Mouse (Mus musculus) CH12.LX (cell line): Measurements from ENCODE around the gene Krt18. TPM values are rescaled to one million over a fixed set of nuclear protein-coding genes. Genes with fewer than 3 reads are reported as not detected.

Source experiments
- DNase-seq: peaks from one replicate; pipeline ENCODE4 v3.0.0-alpha.2; 2013; ENCODE audit errors: extremely low read depth
- H3K27ac ChIP-seq: 2 replicates; pipeline ENCODE4 v1.5.1; 2012; ENCODE audit warnings: low read depth, mild to moderate bottlenecking, control low read depth, moderate library complexity; ENCODE audit not compliant: insufficient read depth
- H3K27me3 ChIP-seq: replicated peaks from 2 replicates; pipeline ENCODE3; 2012; ENCODE audit warnings: inconsistent platforms
- H3K36me3 ChIP-seq, 2 experiments: replicated peaks in 1 of 2; 2 replicates each; pipeline versions ENCODE3 to v1.6.1; 2012; ENCODE audit warnings: inconsistent platforms in 1 of 2, low read length in 1 of 2, mild to moderate bottlenecking in 1 of 2, mixed read lengths in 1 of 2, moderate library complexity in 1 of 2; ENCODE audit not compliant: control insufficient read depth in 1 of 2, insufficient read depth in 1 of 2
- H3K4me1 ChIP-seq, 2 experiments: 2 replicates each; pipeline ENCODE4 v1.6.1; 2012; ENCODE audit warnings: inconsistent platforms in 1 of 2, moderate library complexity in 1 of 2; ENCODE audit not compliant: insufficient read depth in 2 of 2, control insufficient read depth in 1 of 2
- H3K4me2 ChIP-seq: 2 replicates; pipeline ENCODE4 v1.6.1; 2012; ENCODE audit warnings: low read depth, mild to moderate bottlenecking, control low read depth; ENCODE audit not compliant: poor library complexity, insufficient read depth, severe bottlenecking
- H3K4me3 ChIP-seq, 3 experiments: fragments of 150-350 bp in 1 of 3; sonication (generic) in 1 of 3; replicated peaks in 1 of 3; 2 replicates each; pipeline versions ENCODE3 to v1.5.1; 2011 to 2012; ENCODE audit warnings: low read depth in 2 of 3, low read length in 2 of 3, mild to moderate bottlenecking in 2 of 3, moderate library complexity in 2 of 3, control low read depth in 1 of 3, improper control_type of control experiment in 1 of 3, inconsistent platforms in 1 of 3, mixed read lengths in 1 of 3; ENCODE audit not compliant: poor library complexity in 1 of 3
- H3K79me2 ChIP-seq: replicated peaks from 2 replicates; pipeline ENCODE4 v1.6.1; 2012; ENCODE audit warnings: mild to moderate bottlenecking, moderate library complexity; ENCODE audit not compliant: control insufficient read depth, poor library complexity, insufficient read depth, severe bottlenecking; ENCODE audit errors: extremely low read depth
- H3K9ac ChIP-seq: 2 replicates; pipeline ENCODE4 v1.6.1; 2012; ENCODE audit warnings: low read depth, mild to moderate bottlenecking, control low read depth, moderate library complexity; ENCODE audit not compliant: insufficient read depth
- H3K9me3 ChIP-seq: replicated peaks from 2 replicates; pipeline ENCODE3; 2012; ENCODE audit warnings: low read length, inconsistent platforms, mixed read lengths
- BHLHE40 ChIP-seq: IDR thresholded peaks from 2 replicates; pipeline ENCODE4 v1.6.1; 2011; ENCODE audit warnings: mild to moderate bottlenecking, low read depth, low read length, improper control_type of control experiment
- CHD1 ChIP-seq: IDR thresholded peaks from 2 replicates; pipeline ENCODE4 v1.6.1; 2012; ENCODE audit warnings: low read depth, low read length, improper control_type of control experiment, inconsistent platforms
- CTCF ChIP-seq, 2 experiments: IDR thresholded peaks in 1 of 2; conservative IDR thresholded peaks in 1 of 2; 2 replicates each; pipeline ENCODE4 v1.5.1; 2011 to 2012; ENCODE audit warnings: low read depth in 2 of 2, low read length in 2 of 2, improper control_type of control experiment in 1 of 2, inconsistent platforms in 1 of 2, mild to moderate bottlenecking in 1 of 2, moderate library complexity in 1 of 2
- E2F4 ChIP-seq: IDR thresholded peaks from 2 replicates; pipeline ENCODE4 v1.6.1; 2011; ENCODE audit warnings: low read depth, low read length, improper control_type of control experiment; ENCODE audit not compliant: insufficient replicate concordance
- ELF1 ChIP-seq: IDR thresholded peaks from 2 replicates; pipeline ENCODE4 v1.6.1; 2014; ENCODE audit warnings: low read depth, mild to moderate bottlenecking, inconsistent platforms, low read length, improper control_type of control experiment
- EP300 ChIP-seq: IDR thresholded peaks from 2 replicates; pipeline ENCODE4 v1.6.1; 2011; ENCODE audit warnings: low read length, improper control_type of control experiment
- JUN ChIP-seq: IDR thresholded peaks from 2 replicates; pipeline ENCODE4 v1.6.1; 2011; ENCODE audit warnings: low read depth, mild to moderate bottlenecking, low read length, improper control_type of control experiment, moderate library complexity; ENCODE audit not compliant: insufficient read depth
- JUND ChIP-seq: conservative IDR thresholded peaks from 2 replicates; pipeline ENCODE4 v1.6.1; 2011; ENCODE audit warnings: low read depth, low read length, improper control_type of control experiment
- KAT2A ChIP-seq: IDR thresholded peaks from 2 replicates; pipeline ENCODE4 v1.6.1; 2012; ENCODE audit warnings: low read length, improper control_type of control experiment, inconsistent platforms; ENCODE audit not compliant: insufficient replicate concordance
- MAZ ChIP-seq: IDR thresholded peaks from 2 replicates; pipeline ENCODE4 v1.6.1; 2012; ENCODE audit warnings: low read depth, mild to moderate bottlenecking, inconsistent platforms, low read length, improper control_type of control experiment, moderate library complexity
- MEF2A ChIP-seq: IDR thresholded peaks from 2 replicates; pipeline ENCODE4 v1.6.1; 2014; ENCODE audit warnings: low read depth, mild to moderate bottlenecking, inconsistent platforms, low read length, improper control_type of control experiment, borderline replicate concordance
- NELFE ChIP-seq: IDR thresholded peaks from 2 replicates; pipeline ENCODE4 v1.6.1; 2011; ENCODE audit warnings: low read depth, low read length, improper control_type of control experiment
- PAX5 ChIP-seq: IDR thresholded peaks from 2 replicates; pipeline ENCODE4 v1.6.1; 2012; ENCODE audit warnings: low read length, inconsistent platforms, mixed read lengths
- POLR2AphosphoS2 ChIP-seq: IDR thresholded peaks from 2 replicates; pipeline ENCODE4 v1.6.1; 2011; ENCODE audit warnings: low read depth, low read length, improper control_type of control experiment
- RCOR1 ChIP-seq: conservative IDR thresholded peaks from 2 replicates; pipeline ENCODE4 v1.6.1; 2012; ENCODE audit warnings: low read depth, mild to moderate bottlenecking, inconsistent platforms, low read length, improper control_type of control experiment
- SIN3A ChIP-seq: IDR thresholded peaks from 2 replicates; pipeline ENCODE4 v1.6.1; 2012; ENCODE audit warnings: low read length, improper control_type of control experiment, inconsistent platforms
- SMC3 ChIP-seq: IDR thresholded peaks from 2 replicates; pipeline ENCODE4 v1.6.1; 2011; ENCODE audit warnings: low read depth, low read length, improper control_type of control experiment
- TBP ChIP-seq: conservative IDR thresholded peaks from 2 replicates; pipeline ENCODE4 v1.6.1; 2011; ENCODE audit warnings: low read depth, low read length, improper control_type of control experiment
- TCF12 ChIP-seq: IDR thresholded peaks from 2 replicates; pipeline ENCODE4 v1.6.1; 2014; ENCODE audit warnings: low read depth, mild to moderate bottlenecking, inconsistent platforms, low read length, improper control_type of control experiment
- UBTF ChIP-seq: IDR thresholded peaks from 2 replicates; pipeline ENCODE4 v1.6.1; 2012; ENCODE audit warnings: low read depth, mild to moderate bottlenecking, inconsistent platforms, low read length, improper control_type of control experiment, moderate library complexity
- USF1 ChIP-seq: IDR thresholded peaks from 2 replicates; pipeline ENCODE4 v1.6.1; 2014; ENCODE audit warnings: low read depth, mild to moderate bottlenecking, inconsistent platforms, low read length, improper control_type of control experiment
- ZKSCAN1 ChIP-seq: IDR thresholded peaks from 2 replicates; pipeline ENCODE4 v1.6.1; 2012; ENCODE audit warnings: low read depth, inconsistent platforms, low read length, improper control_type of control experiment, borderline replicate concordance
- ZMIZ1 ChIP-seq: IDR thresholded peaks from 2 replicates; pipeline ENCODE4 v1.6.1; 2012; ENCODE audit warnings: low read depth, mild to moderate bottlenecking, inconsistent platforms, low read length, improper control_type of control experiment
- dilution Hi-C: fragments of 300-500 bp; cut with MboI; formaldehyde crosslinking; loops from 2 replicates; pipeline ENCODE4 v1.14.3; 2020; ENCODE audit warnings: low sequenced_read_pairs; ENCODE audit not compliant: extremely low pct_unique_long_range_greater_than_20kb, extremely low pct_ligation_motif_present
- in situ Hi-C: fragments of 300-500 bp; cut with MboI; formaldehyde crosslinking; loops from 3 replicates; pipeline ENCODE4 v1.14.3; 2019; ENCODE audit warnings: low sequenced_read_pairs, low pct_ligation_motif_present, low pct_unique_long_range_greater_than_20kb, mixed read lengths
- polyA plus RNA-seq: library from polyadenylated mRNA; unstranded; fragments of >175 nt; gene quantifications from 2 replicates; pipeline ENCODE4 v1.2.1, GENCODE M21; 2012; ENCODE audit warnings: low read depth; ENCODE audit not compliant: insufficient read length
- total RNA-seq, 2 experiments: library from RNA; depleted of rRNA; stranded (reverse); fragments of 300-350 nt in 1 of 2; fragments of >200 nt in 1 of 2; gene quantifications; 2 replicates each; pipeline ENCODE4 v1.2.3; 2012 to 2014

Gene Krt18
- total and polyA plus RNA-seq, 3 experiments, result 0.21 TPM; not detected in 2

DNA sequence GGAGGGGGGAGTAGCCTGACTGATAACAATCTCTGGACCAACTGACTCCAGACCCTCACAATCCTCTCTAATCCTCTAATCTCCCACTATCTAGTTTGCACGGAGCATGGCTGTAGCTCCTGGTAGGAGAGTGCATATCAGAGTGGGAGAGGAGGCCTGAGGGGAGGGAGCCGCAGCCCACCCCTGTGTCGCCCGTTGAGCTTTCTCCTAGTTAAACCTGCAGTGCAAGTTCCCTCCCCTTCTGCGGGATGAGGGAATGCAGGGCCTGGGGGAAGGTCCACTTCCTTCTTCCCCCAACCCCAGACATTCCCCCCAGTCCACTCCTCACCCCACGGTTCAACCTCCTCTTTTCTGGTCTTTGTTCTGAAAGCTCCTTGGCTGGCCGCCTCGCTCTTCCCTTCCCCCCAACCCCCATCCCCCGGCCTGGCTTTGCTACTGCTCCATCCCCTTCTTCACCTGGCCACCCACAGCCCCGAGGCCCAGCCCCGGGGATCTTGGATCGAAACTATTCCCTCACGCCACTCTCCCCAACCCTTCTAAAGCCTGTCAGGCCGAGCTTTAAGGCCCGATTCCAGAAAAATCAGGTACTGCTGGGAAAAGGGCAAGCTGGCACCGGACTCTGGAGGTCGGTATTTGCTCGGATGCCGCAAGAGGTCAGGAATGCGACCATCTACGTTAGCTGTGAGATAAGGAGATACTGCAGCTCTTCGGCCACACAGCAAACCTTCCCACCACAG is 2.7 kb upstream of the Krt18 start:
- peaks cover 69% of the 10 kb centered on the region for H3K27me3 ChIP-seq
- H3K36me3 ChIP-seq, result no peaks in the 10 kb centered on the region
- peaks cover 3 to 9% of the 10 kb centered on the region in 2 experiments for H3K4me1 ChIP-seq
- dilution Hi-C loops (no loop called here), in situ Hi-C loops (no loop called here)
- no peaks in the 10 kb centered on the region for H3K9me3 ChIP-seq
- no peak overlapping the region for H3K4me2 ChIP-seq
- DNase-seq, result no peak
- no peaks in the 10 kb centered on the region for H3K79me2 ChIP-seq
- no peak overlapping the region for H3K9ac ChIP-seq
- TF ChIP-seq USF1, result no peak
- TF ChIP-seq TCF12, result no peak
- no peak for TF ChIP-seq UBTF
- no peak for TF ChIP-seq SIN3A
- no peak for TF ChIP-seq E2F4
- no peak for TF ChIP-seq EP300
- TF ChIP-seq ELF1, result no peak
- TF ChIP-seq BHLHE40, result no peak
- no peak for TF ChIP-seq NELFE
- no peak overlapping the region for H3K27ac ChIP-seq
- H3K4me3 ChIP-seq, result no peak overlapping the region

DNA sequence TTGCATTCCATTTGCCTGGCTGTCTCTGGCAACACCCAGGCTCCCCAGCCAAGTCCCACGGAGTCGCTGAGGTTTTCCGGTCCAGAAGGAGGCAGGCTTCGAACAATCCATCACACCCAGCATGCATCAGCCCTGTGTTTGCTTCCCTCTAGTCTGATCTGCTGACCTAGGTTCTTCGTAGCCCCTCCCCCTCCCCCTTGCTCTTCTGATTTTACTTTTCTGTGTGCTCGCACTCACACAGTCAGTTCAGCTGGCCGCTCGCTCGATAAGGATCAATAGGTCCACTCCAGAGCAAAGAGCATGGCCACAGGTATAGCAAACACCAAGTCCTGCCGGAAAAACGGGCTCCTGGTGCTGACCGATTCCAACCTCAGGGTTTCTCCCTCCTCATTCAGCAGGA is 1.6 kb upstream of the Krt18 start:
- TF ChIP-seq E2F4 (no peak), ELF1 (no peak)
- Histone ChIP-seq H3K4me2 (no peak overlapping the region), H3K4me1 (peaks cover 3 to 9% of the 10 kb centered on the region in 2 experiments), H3K27me3 (peaks cover 80% of the 10 kb centered on the region), H3K9me3 (no peaks in the 10 kb centered on the region), H3K36me3 (no peaks in the 10 kb centered on the region), H3K27ac (no peak overlapping the region), H3K9ac (no peak overlapping the region), H3K79me2 (no peaks in the 10 kb centered on the region), H3K4me3 (no peak overlapping the region)
- DNase-seq, result no peak
- in situ Hi-C loops, result no loop called here
- dilution Hi-C loops, result no loop called here

DNA sequence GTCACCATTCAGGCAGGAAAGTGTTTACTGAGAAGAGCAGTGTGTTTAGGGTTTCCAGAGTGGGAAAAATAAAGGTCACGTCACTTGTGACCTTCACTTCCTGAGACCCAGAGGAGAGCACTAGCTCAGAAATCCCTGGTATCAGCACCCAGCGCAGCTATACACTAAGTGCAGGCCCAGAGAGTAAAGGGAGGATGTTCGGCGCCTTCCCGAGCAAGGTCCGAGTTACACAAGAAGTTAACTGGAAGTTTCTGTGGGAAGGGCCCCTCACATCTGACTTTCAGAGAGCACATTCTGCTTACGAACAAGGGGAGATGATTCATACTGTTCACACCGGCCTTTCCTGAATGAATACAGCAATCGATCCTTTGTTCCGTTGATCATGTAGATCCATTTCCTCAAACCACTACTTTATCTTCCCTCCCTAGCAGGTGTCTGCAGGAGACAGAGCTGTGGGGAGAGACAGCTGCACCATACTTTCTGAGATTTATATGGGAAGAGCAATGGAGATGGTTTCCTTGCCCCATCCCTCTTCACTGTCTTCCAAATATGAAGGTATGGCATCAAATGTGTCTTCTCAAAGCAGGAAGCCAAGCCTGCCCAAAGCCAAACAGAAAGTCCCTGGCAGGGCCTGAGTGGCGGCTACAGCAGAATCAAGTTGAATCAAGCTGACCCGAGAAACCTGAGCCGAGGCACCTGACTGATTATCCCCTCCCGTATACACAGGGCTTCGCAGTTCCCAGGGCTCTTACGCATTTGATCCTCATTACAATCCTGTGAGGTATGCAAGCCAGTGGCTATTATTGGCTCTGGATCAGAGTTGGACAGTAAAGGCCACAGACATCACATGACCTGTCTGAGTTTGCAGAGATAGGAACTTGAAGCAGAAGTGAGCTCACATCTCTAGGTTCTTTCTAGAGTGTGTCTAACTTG is 6.4 kb downstream of the Krt18 start:
- dilution Hi-C loops, result no loop called here
- DNase-seq, result no peak
- Histone ChIP-seq H3K4me1 (no peaks in the 10 kb centered on the region), H3K27me3 (peaks cover 89% of the 10 kb centered on the region), H3K9ac (no peak overlapping the region), H3K4me2 (no peak overlapping the region), H3K9me3 (no peaks in the 10 kb centered on the region), H3K36me3 (no peaks in the 10 kb centered on the region), H3K27ac (no peak overlapping the region), H3K79me2 (no peaks in the 10 kb centered on the region), H3K4me3 (no peak overlapping the region)
- in situ Hi-C loops, result no loop called here
- TF ChIP-seq TBP, result no peak
- no peak for TF ChIP-seq POLR2AphosphoS2
- no peak for TF ChIP-seq RCOR1
- TF ChIP-seq ZMIZ1, result no peak
- TF ChIP-seq ZKSCAN1, result no peak
- TF ChIP-seq PAX5, result no peak
- TF ChIP-seq USF1, result no peak
- no peak for TF ChIP-seq SIN3A
- TF ChIP-seq JUND, result no peak
- TF ChIP-seq SMC3, result no peak
- no peak for TF ChIP-seq CHD1
- TF ChIP-seq E2F4, result no peak
- no peak for TF ChIP-seq MEF2A
- TF ChIP-seq MAZ, result no peak
- no peak for TF ChIP-seq JUN
- TF ChIP-seq KAT2A, result no peak
- no peak for TF ChIP-seq CTCF (conservative IDR thresholded peaks at IDR 0.05 in 1 of 2, IDR thresholded peaks at IDR 0.05 in 1 of 2; ENCODE audit: low read depth in 2 of 2, low read length in 2 of 2)
